Mouse (Mus musculus) cerebellum, postnatal 25 days (tissue): ENCODE data around the gene Hsp90ab1.

ENCODE experiments used
- DNase-seq, 2 experiments: peaks; one replicate each; pipeline ENCODE4 v3.0.0; 2021; ENCODE audit warnings: mixed read lengths in 2 of 2

Hsp90ab1 gene

GRCm38 (mm10) chr17:45536264-45536663 is 36.8 kb downstream of the Hsp90ab1 start:
- DNase-seq = no peak

GRCm38 (mm10) chr17:45532896-45533295 is 40.2 kb downstream of the Hsp90ab1 start:
- no peak for DNase-seq

- DNase-seq = peak; percentile 93 to 95
Observed at GRCm38 (mm10) chr17:45530346-45530782, 42.7 kb downstream of the Hsp90ab1 start.

GRCm38 (mm10) chr17:45526571-45526970 is 46.5 kb downstream of the Hsp90ab1 start:
- DNase-seq = peak; percentile 64 to 70

- DNase-seq = peak in 1 of 2 experiments; percentile 55
Observed at GRCm38 (mm10) chr17:45524961-45525360, 48.1 kb downstream of the Hsp90ab1 start.

GRCm38 (mm10) chr17:45523263-45523662 is 49.8 kb downstream of the Hsp90ab1 start, which contains the start of gene Tcte1:
TSS of gene Tcte1 (plus strand) at chr17:45523434.
- no peak for DNase-seq

GRCm38 (mm10) chr17:45520136-45520535 is 52.9 kb downstream of the Hsp90ab1 start:
- DNase-seq = peak in 1 of 2 experiments; percentile 51

GRCm38 (mm10) chr17:45518766-45519475 is 54.1 kb downstream of the Hsp90ab1 start:
- peak; percentile 92 to 93 for DNase-seq
